Mouse (Mus musculus): ENCODE measurements around the gene 4933430I17Rik. TPM values are rescaled to one million over a fixed set of nuclear protein-coding genes. Genes with fewer than 3 reads are reported as not detected.

4933430I17Rik gene
- polyA plus RNA-seq, 1 experiment = 0.13 TPM

- H3K79me3 ChIP-seq (ENCODE audit: low read depth) = no peaks in the 10 kb centered on the region
- no peak overlapping the region for H3ac ChIP-seq (ENCODE audit: control insufficient read depth, insufficient read length, low read depth)
- no peak overlapping the region for H3K4me3 ChIP-seq (ENCODE audit: insufficient read depth, poor library complexity, severe bottlenecking)
- no peak for TF ChIP-seq CEBPB (IDR thresholded peaks at IDR 0.05; ENCODE audit: low read depth)
- TF ChIP-seq FOSL1 (IDR thresholded peaks at IDR 0.05; ENCODE audit: insufficient read depth, low read length, poor library complexity, severe bottlenecking) = no peak
- no peaks in the 10 kb centered on the region for H3K27me3 ChIP-seq (ENCODE audit: control insufficient read depth, insufficient read depth, insufficient read length)
- H3K36me3 ChIP-seq (ENCODE audit: control insufficient read depth, insufficient read depth) = no peaks in the 10 kb centered on the region
- no peaks in the 10 kb centered on the region for H3K79me2 ChIP-seq (ENCODE audit: control insufficient read depth, insufficient read depth)
These were observed 37.3 kb upstream of the 4933430I17Rik start for GRCm38 (mm10) chr4:62487914-62488313.

GRCm38 (mm10) chr4:62492682-62493081, 32.5 kb upstream of the 4933430I17Rik start:
- Histone ChIP-seq H3K27me3 (ENCODE audit: control insufficient read depth, insufficient read depth, insufficient read length) (peaks cover 3% of the 10 kb centered on the region), H3ac (ENCODE audit: control insufficient read depth, insufficient read length, low read depth) (no peak overlapping the region), H3K4me3 (ENCODE audit: insufficient read depth, poor library complexity, severe bottlenecking) (no peak overlapping the region), H3K36me3 (ENCODE audit: control insufficient read depth, insufficient read depth) (no peaks in the 10 kb centered on the region), H3K79me3 (ENCODE audit: low read depth) (no peaks in the 10 kb centered on the region), H3K79me2 (ENCODE audit: control insufficient read depth, insufficient read depth) (no peaks in the 10 kb centered on the region)
- TF ChIP-seq MYOD1 (IDR thresholded peaks at IDR 0.05; ENCODE audit: control insufficient read depth, insufficient read length, low read depth) (no peak), MYOG (IDR thresholded peaks at IDR 0.05; ENCODE audit: control insufficient read depth, extremely low read depth, insufficient read length) (no peak), USF1 (IDR thresholded peaks at IDR 0.05; ENCODE audit: low read depth) (no peak), CTCF (IDR thresholded peaks at IDR 0.05; ENCODE audit: control insufficient read depth, insufficient read depth, insufficient read length) (no peak), MAX (IDR thresholded peaks at IDR 0.05) (no peak), CEBPB (IDR thresholded peaks at IDR 0.05; ENCODE audit: low read depth) (no peak), FOSL1 (IDR thresholded peaks at IDR 0.05; ENCODE audit: insufficient read depth, low read length, poor library complexity, severe bottlenecking) (no peak)

GRCm38 (mm10) chr4:62494230-62494629, 30.9 kb upstream of the 4933430I17Rik start:
- Histone ChIP-seq H3K27me3 (ENCODE audit: control insufficient read depth, insufficient read depth, insufficient read length) (peaks cover 3% of the 10 kb centered on the region), H3K4me3 (ENCODE audit: insufficient read depth, poor library complexity, severe bottlenecking) (no peak overlapping the region), H3K79me2 (ENCODE audit: control insufficient read depth, insufficient read depth) (no peaks in the 10 kb centered on the region), H3ac (ENCODE audit: control insufficient read depth, insufficient read length, low read depth) (no peak overlapping the region), H3K36me3 (ENCODE audit: control insufficient read depth, insufficient read depth) (peaks cover 3% of the 10 kb centered on the region), H3K79me3 (ENCODE audit: low read depth) (no peaks in the 10 kb centered on the region)
- no peak for TF ChIP-seq MYOG (IDR thresholded peaks at IDR 0.05; ENCODE audit: control insufficient read depth, extremely low read depth, insufficient read length)
- no peak for TF ChIP-seq CEBPB (IDR thresholded peaks at IDR 0.05; ENCODE audit: low read depth)
- no peak for TF ChIP-seq FOSL1 (IDR thresholded peaks at IDR 0.05; ENCODE audit: insufficient read depth, low read length, poor library complexity, severe bottlenecking)
- TF ChIP-seq MYOD1 (IDR thresholded peaks at IDR 0.05; ENCODE audit: control insufficient read depth, insufficient read length, low read depth) = no peak
- no peak for TF ChIP-seq CTCF (IDR thresholded peaks at IDR 0.05; ENCODE audit: control insufficient read depth, insufficient read depth, insufficient read length)
- no peak for TF ChIP-seq MAX (IDR thresholded peaks at IDR 0.05)
- TF ChIP-seq USF1 (IDR thresholded peaks at IDR 0.05; ENCODE audit: low read depth) = no peak

- no peaks in the 10 kb centered on the region for H3K79me2 ChIP-seq (ENCODE audit: control insufficient read depth, insufficient read depth)
- H3K27me3 ChIP-seq (ENCODE audit: control insufficient read depth, insufficient read depth, insufficient read length) = peaks cover 3% of the 10 kb centered on the region
- H3K79me3 ChIP-seq (ENCODE audit: low read depth) = no peaks in the 10 kb centered on the region
- no peak overlapping the region for H3K4me3 ChIP-seq (ENCODE audit: insufficient read depth, poor library complexity, severe bottlenecking)
- H3ac ChIP-seq (ENCODE audit: control insufficient read depth, insufficient read length, low read depth) = no peak overlapping the region
- H3K36me3 ChIP-seq (ENCODE audit: control insufficient read depth, insufficient read depth) = peaks cover 8% of the 10 kb centered on the region
- TF ChIP-seq CTCF (IDR thresholded peaks at IDR 0.05; ENCODE audit: control insufficient read depth, insufficient read depth, insufficient read length) = no peak
- no peak for TF ChIP-seq CEBPB (IDR thresholded peaks at IDR 0.05; ENCODE audit: low read depth)
- TF ChIP-seq FOSL1 (IDR thresholded peaks at IDR 0.05; ENCODE audit: insufficient read depth, low read length, poor library complexity, severe bottlenecking) = no peak
- TF ChIP-seq MYOD1 (IDR thresholded peaks at IDR 0.05; ENCODE audit: control insufficient read depth, insufficient read length, low read depth) = no peak
- no peak for TF ChIP-seq USF1 (IDR thresholded peaks at IDR 0.05; ENCODE audit: low read depth)
- TF ChIP-seq MYOG (IDR thresholded peaks at IDR 0.05; ENCODE audit: control insufficient read depth, extremely low read depth, insufficient read length) = no peak
- no peak for TF ChIP-seq MAX (IDR thresholded peaks at IDR 0.05)
These were observed 29.2 kb upstream of the 4933430I17Rik start for GRCm38 (mm10) chr4:62495946-62496345.

GRCm38 (mm10) chr4:62496815-62497214, 28.4 kb upstream of the 4933430I17Rik start:
- H3K79me3 ChIP-seq (ENCODE audit: low read depth) = no peaks in the 10 kb centered on the region
- H3K4me3 ChIP-seq (ENCODE audit: insufficient read depth, poor library complexity, severe bottlenecking) = no peak overlapping the region
- TF ChIP-seq USF1 (IDR thresholded peaks at IDR 0.05; ENCODE audit: low read depth) = no peak
- TF ChIP-seq MAX (IDR thresholded peaks at IDR 0.05) = no peak
- no peak for TF ChIP-seq CTCF (IDR thresholded peaks at IDR 0.05; ENCODE audit: control insufficient read depth, insufficient read depth, insufficient read length)
- TF ChIP-seq MYOD1 (IDR thresholded peaks at IDR 0.05; ENCODE audit: control insufficient read depth, insufficient read length, low read depth) = no peak
- TF ChIP-seq CEBPB (IDR thresholded peaks at IDR 0.05; ENCODE audit: low read depth) = no peak
- TF ChIP-seq MYOG (IDR thresholded peaks at IDR 0.05; ENCODE audit: control insufficient read depth, extremely low read depth, insufficient read length) = no peak
- no peak for TF ChIP-seq FOSL1 (IDR thresholded peaks at IDR 0.05; ENCODE audit: insufficient read depth, low read length, poor library complexity, severe bottlenecking)
- peaks cover 3% of the 10 kb centered on the region for H3K27me3 ChIP-seq (ENCODE audit: control insufficient read depth, insufficient read depth, insufficient read length)
- H3ac ChIP-seq (ENCODE audit: control insufficient read depth, insufficient read length, low read depth) = no peak overlapping the region
- H3K36me3 ChIP-seq (ENCODE audit: control insufficient read depth, insufficient read depth) = peaks cover 8% of the 10 kb centered on the region
- no peaks in the 10 kb centered on the region for H3K79me2 ChIP-seq (ENCODE audit: control insufficient read depth, insufficient read depth)

GRCm38 (mm10) chr4:62500799-62501198, 24.4 kb upstream of the 4933430I17Rik start:
- no peaks in the 10 kb centered on the region for H3K27me3 ChIP-seq (ENCODE audit: control insufficient read depth, insufficient read depth, insufficient read length)
- no peak for TF ChIP-seq USF1 (IDR thresholded peaks at IDR 0.05; ENCODE audit: low read depth)
- no peak for TF ChIP-seq FOSL1 (IDR thresholded peaks at IDR 0.05; ENCODE audit: insufficient read depth, low read length, poor library complexity, severe bottlenecking)
- no peak for TF ChIP-seq CTCF (IDR thresholded peaks at IDR 0.05; ENCODE audit: control insufficient read depth, insufficient read depth, insufficient read length)
- TF ChIP-seq MYOD1 (IDR thresholded peaks at IDR 0.05; ENCODE audit: control insufficient read depth, insufficient read length, low read depth) = no peak
- TF ChIP-seq CEBPB (IDR thresholded peaks at IDR 0.05; ENCODE audit: low read depth) = no peak
- no peak for TF ChIP-seq MAX (IDR thresholded peaks at IDR 0.05)
- TF ChIP-seq MYOG (IDR thresholded peaks at IDR 0.05; ENCODE audit: control insufficient read depth, extremely low read depth, insufficient read length) = no peak
- H3K79me2 ChIP-seq (ENCODE audit: control insufficient read depth, insufficient read depth) = no peaks in the 10 kb centered on the region
- H3K36me3 ChIP-seq (ENCODE audit: control insufficient read depth, insufficient read depth) = peaks cover 8% of the 10 kb centered on the region
- H3ac ChIP-seq (ENCODE audit: control insufficient read depth, insufficient read length, low read depth) = no peak overlapping the region
- no peaks in the 10 kb centered on the region for H3K79me3 ChIP-seq (ENCODE audit: low read depth)
- no peak overlapping the region for H3K4me3 ChIP-seq (ENCODE audit: insufficient read depth, poor library complexity, severe bottlenecking)
